ENCODE assay signal across 13 mouse cellular contexts in genomic region chr6:90619936-90620335, GRCm38 (mm10). TPM values are rescaled to one million over a fixed set of nuclear protein-coding genes. Genes with fewer than 3 reads are reported as not detected.
DNase-seq lines count a peak whose midpoint lies in the region; ATAC-seq lines count a peak whose summit lies in the region.
"Had no signal": no experiment of that assay in that cellular context is flagged by ENCODE, and none has a peak within 500 bp of the region (broad histone marks: within the 10 kb centered on the region; RNA-seq: fewer than 3 reads in every experiment).

No protein-coding gene starts in this region.

- H3K4me3 ChIP-seq in heart, embryonic 11.5 days (ENCODE audit: low read depth, low read length), result no peak overlapping the region
- H3K4me3 ChIP-seq in megakaryocyte, embryonic 14.5 days (replicated peaks), result peak overlapping the region; percentile 89
- H3K4me3 ChIP-seq in liver, embryonic 16.5 days (ENCODE audit: low read depth, low read length), result peak overlapping the region; percentile 70
- H3K4me3 ChIP-seq: embryonic facial prominence, embryonic 13.5 days; hindbrain, embryonic 15.5 days had no signal

- H3K4me1 ChIP-seq in heart, embryonic 11.5 days (ENCODE audit: control insufficient read depth, insufficient read depth, low read length), result peaks cover 73% of the 10 kb centered on the region
- peaks cover 100% of the 10 kb centered on the region for H3K4me1 ChIP-seq in megakaryocyte, embryonic 14.5 days
- H3K4me1 ChIP-seq in liver, embryonic 16.5 days (ENCODE audit: control insufficient read depth, low read depth, low read length), result peaks cover 77% of the 10 kb centered on the region

- no peak for ATAC-seq in heart, embryonic 11.5 days (replicated peaks; ENCODE audit: insufficient number of reproducible peaks, low FRiP score, low TSS enrichment)
- ATAC-seq in megakaryocyte, adult 5-6 weeks (ENCODE audit: poor library complexity, severe bottlenecking), result no peak
- no peak for ATAC-seq in liver, embryonic 16.5 days (ENCODE audit: low read depth)
- ATAC-seq: intestine, postnatal 0 days had no signal

- H3K36me3 ChIP-seq in heart, embryonic 11.5 days (ENCODE audit: control insufficient read depth, insufficient read depth, low read length), result no peaks in the 10 kb centered on the region
- peaks cover 31% of the 10 kb centered on the region for H3K36me3 ChIP-seq in megakaryocyte, embryonic 14.5 days (replicated peaks; ENCODE audit: low read length)
- peaks cover under 1% of the 10 kb centered on the region; the same call in 1 of the 2 replicates for H3K36me3 ChIP-seq in liver, embryonic 16.5 days (ENCODE audit: control insufficient read depth, insufficient read depth)
- H3K36me3 ChIP-seq: embryonic facial prominence, embryonic 13.5 days; hindbrain, embryonic 15.5 days had no signal

- peak overlapping the region; percentile 39; the same call in 1 of the 2 replicates for H3K9ac ChIP-seq in heart, embryonic 11.5 days (ENCODE audit: low read depth, low read length)
- peak overlapping the region; percentile 81 for H3K9ac ChIP-seq in liver, embryonic 16.5 days (ENCODE audit: low read depth, low read length)
- H3K9ac ChIP-seq: embryonic facial prominence, embryonic 13.5 days; hindbrain, embryonic 15.5 days had no signal

- H3K27me3 ChIP-seq in heart, embryonic 11.5 days (ENCODE audit: control insufficient read depth, insufficient read depth, low read length), result no peaks in the 10 kb centered on the region
- H3K27me3 ChIP-seq in megakaryocyte, embryonic 14.5 days (replicated peaks), result no peaks in the 10 kb centered on the region
- H3K27me3 ChIP-seq in liver, embryonic 16.5 days (ENCODE audit: control insufficient read depth, insufficient read depth, low read depth, low read length), result no peaks in the 10 kb centered on the region
- H3K27me3 ChIP-seq: embryonic facial prominence, embryonic 13.5 days; hindbrain, embryonic 15.5 days had no signal

- H3K4me2 ChIP-seq in heart, embryonic 11.5 days, result peak overlapping the region; percentile 49
- peak overlapping the region; percentile 80 for H3K4me2 ChIP-seq in liver, embryonic 16.5 days (ENCODE audit: low read depth, low read length)
- H3K4me2 ChIP-seq: embryonic facial prominence, embryonic 13.5 days; hindbrain, embryonic 15.5 days had no signal

- 77% methylated on average over 5 of the region's 5 CpGs for WGBS in heart, embryonic 11.5 days (ENCODE audit: insufficient replicate concordance)
- WGBS in liver, embryonic 16.5 days (ENCODE audit: insufficient replicate concordance), result 29% methylated on average over 5 of the region's 5 CpGs

- peak overlapping the region; percentile 78; the same call in 1 of the 2 replicates for H3K27ac ChIP-seq in heart, embryonic 11.5 days (ENCODE audit: low read depth, low read length)
- H3K27ac ChIP-seq in liver, embryonic 16.5 days (ENCODE audit: low read length), result peak overlapping the region; percentile 98
- H3K27ac ChIP-seq: embryonic facial prominence, embryonic 13.5 days; hindbrain, embryonic 15.5 days had no signal

- no peaks in the 10 kb centered on the region for H3K9me3 ChIP-seq in heart, embryonic 11.5 days (replicated peaks; ENCODE audit: control insufficient read depth, low read length)
- no peaks in the 10 kb centered on the region for H3K9me3 ChIP-seq in megakaryocyte, embryonic 14.5 days
- H3K9me3 ChIP-seq in liver, embryonic 16.5 days (replicated peaks; ENCODE audit: control insufficient read depth, low read length), result no peaks in the 10 kb centered on the region
- H3K9me3 ChIP-seq: embryonic facial prominence, embryonic 13.5 days; hindbrain, embryonic 15.5 days had no signal

- no peak for DNase-seq in heart, postnatal 14 days
- peak; percentile 70 for DNase-seq in liver
- DNase-seq in T-cell, adult 2 months (ENCODE audit: low spot score), result no peak
- DNase-seq: cerebellum, postnatal 14 days; heart, adult 11 months; lung, adult 2 months had no signal

- intact Hi-C loops in heart, postnatal 14 days (cut with DNase I), result no loop called here

RNA-seq across cellular contexts. Expression of gene Slc41a3, which starts 15.4 kb away (rescaled TPM):
- 11.1 and 12.6 TPM in 2 replicates for polyA plus RNA-seq in heart, embryonic 11.5 days (2014; fragmentation: Nextera tagmentation; extraction: Ambion mirVana)
- 10 to 100 TPM; 45.1 to 46.8 TPM for total RNA-seq in heart, postnatal 14 days (2021)
- 13.2 and 31.2 TPM in 2 replicates for polyA plus RNA-seq in megakaryocyte, embryonic 14.5 days (2012; ENCODE audit: insufficient read depth, low replicate concordance)
- 11.5 and 11.6 TPM in 2 replicates for total RNA-seq in megakaryocyte, adult 5-6 weeks (2015)
- total RNA-seq in megakaryocyte, adult 5-6 weeks (2017), result 5.8 and 7.1 TPM in 2 replicates
- polyA plus RNA-seq in liver, embryonic 16.5 days (2015; fragmentation: Nextera tagmentation; extraction: Ambion mirVana), result 46.0 and 49.8 TPM in 2 replicates
